Mouse (Mus musculus): ENCODE data around the gene Ppp1cc. TPM values are rescaled to one million over a fixed set of nuclear protein-coding genes. Genes with fewer than 3 reads are reported as not detected.
"Not testable (repeated sequence)": the region's sequence is repeated elsewhere in the genome, so short reads cannot be mapped to it uniquely, and the experiment has no call there.

The Ppp1cc gene
- total RNA-seq, 1 experiment from 2014 or later: 155 TPM

- DNase-seq: peak; percentile 49
These were observed 21.3 kb upstream of the Ppp1cc start for GRCm38 (mm10) chr5:122136508-122137408.

GRCm38 (mm10) chr5:122138856-122139255, 19.2 kb upstream of the Ppp1cc start:
- no peak for DNase-seq

GRCm38 (mm10) chr5:122139771-122140170, 18.3 kb upstream of the Ppp1cc start:
- DNase-seq: not testable (repeated sequence)

GRCm38 (mm10) chr5:122140723-122141122, 17.4 kb upstream of the Ppp1cc start, which contains the start of gene Ccdc63:
Ccdc63 (minus strand) TSS chr5:122140823.
- DNase-seq: no peak

GRCm38 (mm10) chr5:122142230-122142992, 15.7 kb upstream of the Ppp1cc start:
- DNase-seq: peak; percentile 61

GRCm38 (mm10) chr5:122143543-122143942, 14.5 kb upstream of the Ppp1cc start:
- DNase-seq: peak; percentile 27

- no peak for DNase-seq
These were observed 13.3 kb upstream of the Ppp1cc start for GRCm38 (mm10) chr5:122144825-122145224.

GRCm38 (mm10) chr5:122145381-122146055, 12.6 kb upstream of the Ppp1cc start:
- DNase-seq: peak; percentile 68

- DNase-seq: peak; percentile 73
These were observed 12.0 kb upstream of the Ppp1cc start for GRCm38 (mm10) chr5:122146056-122146580.

- no peak for DNase-seq
These were observed 11.5 kb upstream of the Ppp1cc start for GRCm38 (mm10) chr5:122146609-122147008.

- no peak for DNase-seq
These were observed 10.0 kb upstream of the Ppp1cc start for GRCm38 (mm10) chr5:122148107-122148506.

- DNase-seq: no peak
These were observed 8.8 kb upstream of the Ppp1cc start for GRCm38 (mm10) chr5:122149259-122149658.

- not testable (repeated sequence) for DNase-seq
These were observed 5.6 kb upstream of the Ppp1cc start for GRCm38 (mm10) chr5:122152508-122152907.

GRCm38 (mm10) chr5:122154006-122154405, 4.1 kb upstream of the Ppp1cc start:
- no peak for DNase-seq

GRCm38 (mm10) chr5:122154782-122155181, 3.3 kb upstream of the Ppp1cc start:
- DNase-seq: no peak

- DNase-seq: no peak
These were observed 2.5 kb upstream of the Ppp1cc start for GRCm38 (mm10) chr5:122155613-122156012.

GRCm38 (mm10) chr5:122156486-122156885, 1.6 kb upstream of the Ppp1cc start:
- DNase-seq: no peak

GRCm38 (mm10) chr5:122158557-122159515, 758 bp downstream of the Ppp1cc start:
- peak; percentile 47 for DNase-seq

- no peak for DNase-seq
These were observed 5.1 kb downstream of the Ppp1cc start for GRCm38 (mm10) chr5:122163194-122163593.

GRCm38 (mm10) chr5:122164011-122164410, 5.9 kb downstream of the Ppp1cc start:
- no peak for DNase-seq
